Mouse (Mus musculus): ENCODE data around the gene Gm20388.

DNA sequence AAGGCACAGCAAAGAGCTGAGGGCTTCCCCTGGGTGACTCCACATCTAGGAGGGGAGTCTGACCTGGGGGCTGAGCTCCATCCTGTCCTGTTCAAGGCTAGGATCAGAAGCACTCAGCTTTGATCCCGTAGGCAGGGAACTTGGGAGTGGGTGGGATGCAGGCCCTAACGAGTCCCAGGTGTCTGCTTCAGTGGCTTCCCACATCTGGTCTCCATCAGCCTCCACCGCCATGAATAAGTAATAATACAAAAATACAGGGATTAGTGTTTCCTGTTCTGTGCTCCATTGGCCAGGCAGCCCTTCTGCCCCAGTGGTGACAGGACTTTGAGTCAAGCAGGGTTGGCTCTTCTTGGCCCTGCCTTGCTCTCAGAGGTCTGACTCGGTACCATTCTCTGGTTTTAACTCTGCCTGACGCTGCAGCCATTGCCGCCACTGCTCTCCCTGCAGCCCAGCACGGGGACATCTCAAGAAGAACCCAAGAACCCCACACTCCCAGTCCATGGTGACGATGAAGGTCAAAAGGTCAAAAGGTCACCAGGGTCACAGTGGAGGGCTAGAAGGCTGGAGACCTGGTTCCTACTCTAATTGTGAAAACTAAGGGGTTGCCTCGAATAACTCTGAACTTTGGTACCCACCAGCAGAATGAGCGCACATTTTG lies 2747.6 kb downstream of the Gm20388 start:
- no peak for TF ChIP-seq CTCF (IDR thresholded peaks at IDR 0.05; ENCODE audit: low read depth)
- no peak for TF ChIP-seq EP300 (IDR thresholded peaks at IDR 0.05; ENCODE audit: low read depth)

All from liver, embryonic 14.5 days (tissue).